Mouse (Mus musculus) hindbrain, embryonic 14.5 days (tissue): Measurements from ENCODE around the gene Tor2a. TPM values are rescaled to one million over a fixed set of nuclear protein-coding genes. Genes with fewer than 3 reads are reported as not detected.

Experiments used
- ATAC-seq: fragments of 200-750 bp; cut with Nextera tagmentation; 2 replicates; pipeline ENCODE4 v1.8.0; 2017; ENCODE audit warnings: moderate number of reproducible peaks, mild to moderate bottlenecking, moderate TSS enrichment, moderate library complexity; ENCODE audit not compliant: low FRiP score
- DNase-seq: peaks from one replicate; pipeline ENCODE4 v3.0.0-alpha.2; 2015; ENCODE audit warnings: low spot score
- H3K27ac ChIP-seq: fragments of 300-500 bp; sonication (generic); 2 replicates; pipeline ENCODE4 v1.5.1; 2014; ENCODE audit warnings: mild to moderate bottlenecking, moderate library complexity
- H3K27me3 ChIP-seq: fragments of 300-500 bp; sonication (generic); 2 replicates; pipeline ENCODE4 v1.6.1; 2014; ENCODE audit warnings: mild to moderate bottlenecking, low read length, mixed read lengths; ENCODE audit not compliant: control insufficient read depth, insufficient read depth
- H3K36me3 ChIP-seq: fragments of 300-500 bp; sonication (generic); replicated peaks from 2 replicates; pipeline ENCODE4 v1.6.1; 2014; ENCODE audit not compliant: control insufficient read depth, insufficient read depth
- H3K4me1 ChIP-seq: fragments of 300-500 bp; sonication (generic); replicated peaks from 2 replicates; pipeline ENCODE4 v1.6.1; 2014; ENCODE audit warnings: antibody characterized with exemption, low read length, mixed read lengths; ENCODE audit not compliant: control insufficient read depth, insufficient read depth
- H3K4me2 ChIP-seq: fragments of 300-500 bp; sonication (generic); replicated peaks from 2 replicates; pipeline ENCODE4 v1.6.1; 2014; ENCODE audit warnings: mild to moderate bottlenecking, moderate library complexity
- H3K4me3 ChIP-seq: fragments of 300-500 bp; sonication (generic); replicated peaks from 2 replicates; pipeline ENCODE4 v1.5.1; 2014; ENCODE audit warnings: mild to moderate bottlenecking, low read length
- H3K9ac ChIP-seq: fragments of 300-500 bp; sonication (generic); 2 replicates; pipeline ENCODE4 v1.6.1; 2014
- H3K9me3 ChIP-seq: fragments of 300-500 bp; sonication (generic); 2 replicates; pipeline ENCODE4 v1.6.1; 2016; ENCODE audit warnings: low read length; ENCODE audit not compliant: control insufficient read depth
- WGBS: fragments of 180-500 bp; shearing (Covaris S2); extraction: QIAGEN DNeasy Blood & Tissue Kit; methylation state at CpG from one replicate; pipeline ENCODE4 v1.1.7; 2014; 5-methylcytosine and 5-hydroxymethylcytosine counted together
- polyA plus RNA-seq: library from polyadenylated mRNA; unstranded; fragments of >200 nt; fragmentation: Nextera tagmentation; extraction: Ambion mirVana; gene quantifications from 2 replicates; pipeline ENCODE4 v1.2.1, GENCODE M21; 2014

Tor2a gene
- polyA plus RNA-seq = 49.8 and 53.1 TPM in 2 replicates

- H3K4me3 ChIP-seq = peak within 1 kb of the TSS; percentile 64
- H3K36me3 ChIP-seq = peaks cover 63% of the 10 kb centered on the region
- H3K27ac ChIP-seq = peak within 1 kb of the TSS; percentile 90
- H3K4me2 ChIP-seq = peak within 1 kb of the TSS; percentile 53
- peaks cover 9% of the 10 kb centered on the region; the same call in 1 of the 2 replicates for H3K4me1 ChIP-seq
- DNase-seq (peak; percentile 97), ATAC-seq (peak; percentile 93)
- no peaks in the 10 kb centered on the region for H3K9me3 ChIP-seq
- H3K9ac ChIP-seq = peak within 1 kb of the TSS; percentile 87
- WGBS = under 1% methylated on average over 66 of the region's 66 CpGs
- H3K27me3 ChIP-seq = no peaks in the 10 kb centered on the region
These were observed at the start of gene Tor2a for GRCm38 (mm10) chr2:32757056-32757845. Gene Tor2a (plus strand): TSS chr2:32757234.

GRCm38 (mm10) chr2:32708643-32709042, 48.4 kb upstream of the Tor2a start:
- H3K9ac ChIP-seq = no peak overlapping the region
- 49% methylated on average over 3 of the region's 3 CpGs for WGBS
- peak; percentile 72 for DNase-seq
- H3K4me3 ChIP-seq = no peak overlapping the region
- H3K4me1 ChIP-seq = peaks cover 8% of the 10 kb centered on the region
- H3K4me2 ChIP-seq = no peak overlapping the region
- no peaks in the 10 kb centered on the region for H3K9me3 ChIP-seq
- peaks cover 77% of the 10 kb centered on the region for H3K36me3 ChIP-seq
- no peak for ATAC-seq
- no peaks in the 10 kb centered on the region for H3K27me3 ChIP-seq
- no peak overlapping the region for H3K27ac ChIP-seq

- Histone ChIP-seq H3K4me3 (no peak overlapping the region), H3K36me3 (peaks cover 69% of the 10 kb centered on the region), H3K9me3 (no peaks in the 10 kb centered on the region), H3K4me2 (no peak overlapping the region), H3K4me1 (peaks cover 16% of the 10 kb centered on the region), H3K9ac (no peak overlapping the region), H3K27ac (no peak overlapping the region), H3K27me3 (no peaks in the 10 kb centered on the region)
- DNase-seq = no peak
- ATAC-seq = no peak
- 94% methylated on average over 20 of the region's 20 CpGs for WGBS
These were observed 47.4 kb upstream of the Tor2a start for GRCm38 (mm10) chr2:32709521-32710137.

GRCm38 (mm10) chr2:32710425-32710824, 46.6 kb upstream of the Tor2a start:
- ATAC-seq = no peak
- Histone ChIP-seq H3K4me1 (peaks cover 16% of the 10 kb centered on the region), H3K9me3 (no peaks in the 10 kb centered on the region), H3K27me3 (no peaks in the 10 kb centered on the region), H3K36me3 (peaks cover 61% of the 10 kb centered on the region), H3K9ac (no peak overlapping the region), H3K4me3 (no peak overlapping the region), H3K4me2 (no peak overlapping the region), H3K27ac (no peak overlapping the region)
- DNase-seq = no peak
- 94% methylated on average over 5 of the region's 5 CpGs for WGBS

- H3K4me2 ChIP-seq = peak overlapping the region; percentile 96
- WGBS = 35% methylated on average over 9 of the region's 9 CpGs
- H3K36me3 ChIP-seq = peaks cover 50% of the 10 kb centered on the region
- H3K4me3 ChIP-seq = peak overlapping the region; percentile 79
- H3K9ac ChIP-seq = peak overlapping the region; percentile 92
- no peaks in the 10 kb centered on the region for H3K9me3 ChIP-seq
- no peaks in the 10 kb centered on the region for H3K27me3 ChIP-seq
- 0 out of 2 replicates have a peak overlapping the region, but pooled peaks have one; percentile 99 for H3K27ac ChIP-seq
- ATAC-seq = no peak
- no peak for DNase-seq
- H3K4me1 ChIP-seq = peaks cover 16% of the 10 kb centered on the region
These were observed 45.6 kb upstream of the Tor2a start for GRCm38 (mm10) chr2:32711301-32712056.

- under 1% methylated on average over 37 of the region's 41 CpGs for WGBS
- Histone ChIP-seq H3K27ac (peak overlapping the region; percentile 99), H3K9me3 (no peaks in the 10 kb centered on the region), H3K27me3 (no peaks in the 10 kb centered on the region), H3K4me1 (peaks cover 16% of the 10 kb centered on the region), H3K4me3 (peak overlapping the region; percentile 79), H3K36me3 (peaks cover 44% of the 10 kb centered on the region), H3K9ac (peak overlapping the region; percentile 92), H3K4me2 (peak overlapping the region; percentile 96)
- ATAC-seq (peak; percentile 22), DNase-seq (no peak)
These were observed 44.9 kb upstream of the Tor2a start for GRCm38 (mm10) chr2:32712108-32712551.

- Histone ChIP-seq H3K4me3 (peak overlapping the region; percentile 79), H3K9ac (peak overlapping the region; percentile 92), H3K27ac (peak overlapping the region; percentile 99), H3K4me2 (peak overlapping the region; percentile 96), H3K36me3 (peaks cover 40% of the 10 kb centered on the region), H3K9me3 (no peaks in the 10 kb centered on the region), H3K4me1 (peaks cover 16% of the 10 kb centered on the region), H3K27me3 (no peaks in the 10 kb centered on the region)
- ATAC-seq = peak; percentile 88
- DNase-seq = peak; percentile 94
- WGBS = 1% methylated on average over 30 of the region's 44 CpGs
These were observed 44.5 kb upstream of the Tor2a start for GRCm38 (mm10) chr2:32712586-32712933.

GRCm38 (mm10) chr2:32712934-32713817, 43.9 kb upstream of the Tor2a start, which contains the start of gene Cdk9:
Gene Cdk9 (minus strand): TSS chr2:32713076.
- ATAC-seq = peak; percentile 88
- Histone ChIP-seq H3K4me2 (peak within 1 kb of the TSS; percentile 96), H3K4me1 (peaks cover 16% of the 10 kb centered on the region), H3K9ac (peak within 1 kb of the TSS; percentile 92), H3K27ac (peak within 1 kb of the TSS; percentile 99), H3K36me3 (peaks cover 34% of the 10 kb centered on the region), H3K27me3 (no peaks in the 10 kb centered on the region), H3K4me3 (peak within 1 kb of the TSS; percentile 79), H3K9me3 (no peaks in the 10 kb centered on the region)
- 0% methylated on average over 53 of the region's 79 CpGs for WGBS
- peak; percentile 94 for DNase-seq
